Mouse (Mus musculus) brain, embryonic 14.5 days (tissue): Measurements from ENCODE around the gene Cask.

Experiments used
- CTCF ChIP-seq: fragments of 200-500 bp; IDR thresholded peaks from 2 replicates; pipeline ENCODE4 v1.5.1; 2012; ENCODE audit warnings: inconsistent platforms, mild to moderate bottlenecking, moderate library complexity, borderline replicate concordance; ENCODE audit not compliant: insufficient read depth, insufficient read length; ENCODE audit errors: extremely low read depth
- POLR2A ChIP-seq: fragments of 200-500 bp; IDR thresholded peaks from 2 replicates; pipeline ENCODE4 v1.6.1; 2012; ENCODE audit warnings: mild to moderate bottlenecking, inconsistent platforms, borderline replicate concordance; ENCODE audit not compliant: poor library complexity, insufficient read depth, insufficient read length, severe bottlenecking; ENCODE audit errors: extremely low read depth

DNA sequence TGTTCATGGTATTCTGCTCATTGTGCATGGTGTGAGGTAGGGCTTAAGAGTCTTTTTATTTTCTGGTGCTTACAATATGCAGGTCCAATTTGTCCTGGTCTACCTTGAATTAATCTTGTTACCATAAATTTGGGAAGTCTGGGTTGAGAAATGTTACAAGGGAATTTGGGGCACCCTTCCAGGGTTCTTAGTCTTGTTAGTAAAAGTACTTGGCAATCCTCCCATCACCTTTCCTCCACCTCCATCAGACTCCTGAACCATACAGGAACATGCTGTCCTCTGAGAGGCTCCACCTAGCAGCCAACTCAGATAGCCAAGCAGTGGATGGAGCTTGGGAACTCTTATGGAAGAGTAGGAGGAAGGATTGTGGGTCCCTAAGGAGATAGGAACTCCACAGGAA is 371.6 kb downstream of the Cask start:
- TF ChIP-seq CTCF = no peak
- no peak for TF ChIP-seq POLR2A
